Mouse (Mus musculus): Measurements from ENCODE around the gene Jmjd6.

GRCm38 (mm10) chr11:116834954-116835353 is 8.3 kb downstream of the Jmjd6 start:
- TF ChIP-seq POLR2A (IDR thresholded peaks at IDR 0.05; ENCODE audit: control insufficient read depth, extremely low read depth, insufficient read depth, low read length, poor library complexity) (no peak), CTCF (IDR thresholded peaks at IDR 0.05; ENCODE audit: borderline replicate concordance, control insufficient read depth, extremely low read depth, insufficient read depth, low read length, poor library complexity) (no peak)
